Mouse (Mus musculus) thymus, postnatal 25 days (tissue): ENCODE results near the gene Vmn2r66.

ENCODE experiments used
- DNase-seq: peaks from one replicate; pipeline ENCODE4 v3.0.0; 2022

Gene Vmn2r66

GRCm38 (mm10) chr7:85012168-85012567 is at the start of gene Vmn2r66:
Gene Vmn2r66 (minus strand): TSS chr7:85012268.
- DNase-seq: no peak

GRCm38 (mm10) chr7:84996694-84997093 is 15.4 kb downstream of the Vmn2r66 start:
- DNase-seq: no peak

- no peak for DNase-seq
These were observed 48.1 kb downstream of the Vmn2r66 start, which contains the start of gene Vmn2r65 for GRCm38 (mm10) chr7:84964015-84964414. Gene Vmn2r65 (minus strand): TSS chr7:84964115.
